Mouse (Mus musculus) hindbrain, embryonic 11.5 days (tissue): ENCODE data around the gene Fahd2a. TPM values are rescaled to one million over a fixed set of nuclear protein-coding genes. Genes with fewer than 3 reads are reported as not detected.

Experiments
- ATAC-seq: fragments of 200-750 bp; cut with Nextera tagmentation; 2 replicates; pipeline ENCODE4 v1.8.0; 2017; ENCODE audit warnings: mild to moderate bottlenecking, moderate TSS enrichment, moderate library complexity; ENCODE audit not compliant: low FRiP score
- DNase-seq: peaks from one replicate; pipeline ENCODE4 v3.0.0-alpha.2; 2015; ENCODE audit warnings: low spot score
- H3K27ac ChIP-seq: fragments of 300-500 bp; sonication (generic); 2 replicates; pipeline ENCODE4 v1.5.1; 2014; ENCODE audit warnings: mild to moderate bottlenecking, low read depth, low read length
- H3K27me3 ChIP-seq: fragments of 300-500 bp; sonication (generic); 2 replicates; pipeline ENCODE4 v1.6.1; 2014; ENCODE audit warnings: mild to moderate bottlenecking, low read length, moderate library complexity, mixed read lengths; ENCODE audit not compliant: control insufficient read depth, insufficient read depth
- H3K36me3 ChIP-seq: fragments of 300-500 bp; sonication (generic); 2 replicates; pipeline ENCODE4 v1.6.1; 2014; ENCODE audit warnings: mild to moderate bottlenecking, low read length, moderate library complexity, mixed read lengths; ENCODE audit not compliant: control insufficient read depth, insufficient read depth
- H3K4me1 ChIP-seq: fragments of 300-500 bp; sonication (generic); replicated peaks from 2 replicates; pipeline ENCODE4 v1.6.1; 2014; ENCODE audit warnings: low read length, mixed read lengths; ENCODE audit not compliant: control insufficient read depth, insufficient read depth
- H3K4me2 ChIP-seq: fragments of 300-500 bp; sonication (generic); replicated peaks from 2 replicates; pipeline ENCODE4 v1.6.1; 2014; ENCODE audit warnings: mild to moderate bottlenecking, low read depth, low read length
- H3K4me3 ChIP-seq: fragments of 300-500 bp; sonication (generic); 2 replicates; pipeline ENCODE4 v1.5.1; 2014; ENCODE audit warnings: low read depth, low read length
- H3K9ac ChIP-seq: fragments of 300-500 bp; sonication (generic); 2 replicates; pipeline ENCODE4 v1.6.1; 2014; ENCODE audit warnings: low read depth, low read length
- H3K9me3 ChIP-seq: fragments of 300-500 bp; sonication (generic); 2 replicates; pipeline ENCODE4 v1.6.1; 2016; ENCODE audit warnings: low read length; ENCODE audit not compliant: control insufficient read depth
- WGBS: fragments of 180-500 bp; shearing (Covaris S2); extraction: QIAGEN DNeasy Blood & Tissue Kit; methylation state at CpG from one replicate; pipeline ENCODE4 v1.1.7; 2014; 5-methylcytosine and 5-hydroxymethylcytosine counted together
- polyA plus RNA-seq: library from polyadenylated mRNA; unstranded; fragments of >200 nt; fragmentation: Nextera tagmentation; extraction: Ambion mirVana; gene quantifications from 2 replicates; pipeline ENCODE4 v1.2.1, GENCODE M21; 2014

The Fahd2a gene
- polyA plus RNA-seq, 1 experiment from 2014 or later, result 27.8 TPM

- ATAC-seq, result no peak
- no peak overlapping the region for H3K4me3 ChIP-seq
- H3K9ac ChIP-seq, result no peak overlapping the region
- no peak for DNase-seq
- H3K27me3 ChIP-seq, result no peaks in the 10 kb centered on the region
- 67% methylated on average over 3 of the region's 3 CpGs for WGBS
- no peak overlapping the region for H3K4me2 ChIP-seq
- no peaks in the 10 kb centered on the region for H3K9me3 ChIP-seq
- H3K36me3 ChIP-seq, result no peaks in the 10 kb centered on the region
- H3K4me1 ChIP-seq, result no peaks in the 10 kb centered on the region
- no peak overlapping the region for H3K27ac ChIP-seq
Measured at GRCm38 (mm10) chr2:127416706-127417105, 27.7 kb downstream of the Fahd2a start.

- DNase-seq (no peak), ATAC-seq (no peak)
- H3K27ac ChIP-seq, result no peak overlapping the region
- H3K4me2 ChIP-seq, result no peak overlapping the region
- no peaks in the 10 kb centered on the region for H3K4me1 ChIP-seq
- no peaks in the 10 kb centered on the region for H3K36me3 ChIP-seq
- no peak overlapping the region for H3K4me3 ChIP-seq
- 73% methylated on average over 10 of the region's 10 CpGs for WGBS
- H3K9ac ChIP-seq, result no peak overlapping the region
- no peaks in the 10 kb centered on the region for H3K27me3 ChIP-seq
- H3K9me3 ChIP-seq, result no peaks in the 10 kb centered on the region
Measured at GRCm38 (mm10) chr2:127415806-127416205, 28.6 kb downstream of the Fahd2a start.

- Histone ChIP-seq H3K36me3 (no peaks in the 10 kb centered on the region), H3K4me3 (no peak overlapping the region), H3K27me3 (no peaks in the 10 kb centered on the region), H3K4me1 (no peaks in the 10 kb centered on the region), H3K9me3 (no peaks in the 10 kb centered on the region), H3K9ac (no peak overlapping the region), H3K27ac (no peak overlapping the region), H3K4me2 (no peak overlapping the region)
- 90% methylated on average over 6 of the region's 6 CpGs for WGBS
- DNase-seq, result no peak
- ATAC-seq, result no peak
Measured at GRCm38 (mm10) chr2:127411126-127411525, 33.2 kb downstream of the Fahd2a start.

GRCm38 (mm10) chr2:127398738-127399137, 45.6 kb downstream of the Fahd2a start:
- Histone ChIP-seq H3K9ac (no peak overlapping the region), H3K4me3 (no peak overlapping the region), H3K9me3 (no peaks in the 10 kb centered on the region), H3K27ac (no peak overlapping the region), H3K36me3 (no peaks in the 10 kb centered on the region), H3K4me2 (no peak overlapping the region), H3K27me3 (no peaks in the 10 kb centered on the region), H3K4me1 (no peaks in the 10 kb centered on the region)
- no peak for DNase-seq
- 83% methylated on average over 7 of the region's 7 CpGs for WGBS
- no peak for ATAC-seq

- Histone ChIP-seq H3K9me3 (no peaks in the 10 kb centered on the region), H3K9ac (no peak overlapping the region), H3K4me1 (no peaks in the 10 kb centered on the region), H3K27me3 (no peaks in the 10 kb centered on the region), H3K36me3 (no peaks in the 10 kb centered on the region), H3K4me3 (no peak overlapping the region), H3K4me2 (no peak overlapping the region), H3K27ac (no peak overlapping the region)
- ATAC-seq, result no peak
- DNase-seq, result no peak
- WGBS, result 84% methylated on average over 5 of the region's 5 CpGs
Measured at GRCm38 (mm10) chr2:127394606-127395161, 49.7 kb downstream of the Fahd2a start.

GRCm38 (mm10) chr2:127391323-127391722, 53.0 kb downstream of the Fahd2a start:
- Histone ChIP-seq H3K9me3 (no peaks in the 10 kb centered on the region), H3K4me2 (no peak overlapping the region), H3K4me1 (no peaks in the 10 kb centered on the region), H3K36me3 (no peaks in the 10 kb centered on the region), H3K9ac (no peak overlapping the region), H3K27me3 (no peaks in the 10 kb centered on the region), H3K27ac (0 out of 2 replicates have a peak overlapping the region, but pooled peaks have one; percentile 36), H3K4me3 (no peak overlapping the region)
- no peak for DNase-seq
- 65% methylated on average over 3 of the region's 3 CpGs for WGBS
- no peak for ATAC-seq

- no peak overlapping the region for H3K4me2 ChIP-seq
- no peak overlapping the region for H3K4me3 ChIP-seq
- 0 out of 2 replicates have a peak overlapping the region, but pooled peaks have one; percentile 36 for H3K27ac ChIP-seq
- DNase-seq, result no peak
- 66% methylated on average over 4 of the region's 4 CpGs for WGBS
- no peaks in the 10 kb centered on the region for H3K4me1 ChIP-seq
- H3K9me3 ChIP-seq, result no peaks in the 10 kb centered on the region
- no peak for ATAC-seq
- no peaks in the 10 kb centered on the region for H3K36me3 ChIP-seq
- no peak overlapping the region for H3K9ac ChIP-seq
- H3K27me3 ChIP-seq, result no peaks in the 10 kb centered on the region
Measured at GRCm38 (mm10) chr2:127390846-127391245, 53.5 kb downstream of the Fahd2a start.

- 82% methylated on average over 3 of the region's 3 CpGs for WGBS
- H3K4me1 ChIP-seq, result no peaks in the 10 kb centered on the region
- DNase-seq (no peak), ATAC-seq (no peak)
- no peak overlapping the region for H3K9ac ChIP-seq
- H3K9me3 ChIP-seq, result no peaks in the 10 kb centered on the region
- H3K4me3 ChIP-seq, result no peak overlapping the region
- H3K27me3 ChIP-seq, result no peaks in the 10 kb centered on the region
- H3K36me3 ChIP-seq, result no peaks in the 10 kb centered on the region
- H3K4me2 ChIP-seq, result no peak overlapping the region
- H3K27ac ChIP-seq, result no peak overlapping the region
Measured at GRCm38 (mm10) chr2:127390352-127390751, 54.0 kb downstream of the Fahd2a start.

GRCm38 (mm10) chr2:127387521-127387920, 56.8 kb downstream of the Fahd2a start:
- Histone ChIP-seq H3K27ac (no peak overlapping the region), H3K4me2 (no peak overlapping the region), H3K27me3 (no peaks in the 10 kb centered on the region), H3K9ac (no peak overlapping the region), H3K36me3 (no peaks in the 10 kb centered on the region), H3K4me3 (no peak overlapping the region), H3K4me1 (no peaks in the 10 kb centered on the region), H3K9me3 (no peaks in the 10 kb centered on the region)
- no peak for DNase-seq
- 94% methylated on average over 2 of the region's 2 CpGs for WGBS
- ATAC-seq, result no peak
